Mouse (Mus musculus) stomach, embryonic 15.5 days (tissue): ENCODE data around the gene Smcp. TPM values are rescaled to one million over a fixed set of nuclear protein-coding genes. Genes with fewer than 3 reads are reported as not detected.

Experiments used
- ATAC-seq: fragments of 200-750 bp; cut with Nextera tagmentation; 2 replicates; pipeline ENCODE4 v1.8.0; 2017; ENCODE audit warnings: low read depth, moderate number of reproducible peaks, moderate TSS enrichment; ENCODE audit not compliant: insufficient read depth, low FRiP score
- H3K27ac ChIP-seq: fragments of 300-500 bp; sonication (generic); 2 replicates; pipeline ENCODE4 v1.5.1; 2015; ENCODE audit warnings: mild to moderate bottlenecking, inconsistent platforms
- H3K27me3 ChIP-seq: fragments of 300-500 bp; sonication (generic); replicated peaks from 2 replicates; pipeline ENCODE4 v1.6.1; 2015; ENCODE audit warnings: inconsistent platforms
- H3K36me3 ChIP-seq: fragments of 300-500 bp; sonication (generic); 2 replicates; pipeline ENCODE4 v1.6.1; 2015; ENCODE audit warnings: inconsistent platforms
- H3K4me1 ChIP-seq: fragments of 300-500 bp; sonication (generic); 2 replicates; pipeline ENCODE4 v1.6.1; 2015; ENCODE audit warnings: inconsistent platforms
- H3K4me2 ChIP-seq: fragments of 300-500 bp; sonication (generic); 2 replicates; pipeline ENCODE4 v1.6.1; 2015; ENCODE audit warnings: mild to moderate bottlenecking, inconsistent platforms
- H3K4me3 ChIP-seq: fragments of 300-500 bp; sonication (generic); replicated peaks from 2 replicates; pipeline ENCODE4 v1.5.1; 2015; ENCODE audit warnings: inconsistent platforms
- H3K9ac ChIP-seq: fragments of 300-500 bp; sonication (generic); 2 replicates; pipeline ENCODE4 v1.6.1; 2015; ENCODE audit warnings: inconsistent platforms
- H3K9me3 ChIP-seq: fragments of 300-500 bp; sonication (generic); 2 replicates; pipeline ENCODE4 v1.6.1; 2016; ENCODE audit warnings: inconsistent platforms
- WGBS: fragments of 180-500 bp; shearing (Covaris S2); methylation state at CpG from one replicate; pipeline ENCODE4 v1.1.7; 2015; 5-methylcytosine and 5-hydroxymethylcytosine counted together
- polyA plus RNA-seq: library from polyadenylated mRNA; unstranded; fragments of >200 nt; fragmentation: Nextera tagmentation; extraction: Ambion mirVana; gene quantifications from 2 replicates; pipeline ENCODE4 v1.2.1, GENCODE M21; 2015

The Smcp gene
- polyA plus RNA-seq: 0.67 TPM in 1 of 2 replicates, not detected in the other

DNA sequence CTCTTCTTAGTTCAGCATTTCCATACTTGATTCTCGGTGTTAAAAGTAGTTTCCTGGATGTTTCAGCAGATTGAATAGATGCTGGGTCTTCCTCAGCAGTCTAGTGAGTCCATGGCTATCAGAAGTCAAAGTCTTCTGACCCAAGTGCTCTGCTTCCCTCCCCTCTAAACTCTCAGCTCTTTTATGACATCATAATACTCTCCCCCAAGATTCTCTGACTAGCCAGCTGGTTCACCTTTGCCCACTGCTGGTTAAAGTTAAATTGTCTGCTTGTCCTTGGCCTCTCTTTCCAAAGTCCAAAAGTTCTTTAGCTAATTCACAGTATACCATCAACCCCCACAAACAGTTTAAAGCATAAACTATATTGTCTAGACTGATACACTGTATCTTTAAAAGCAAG is at the start of gene Smcp:
TSS of gene Smcp (minus strand) at position 140 of the 400 bp plus-strand sequence.
- no peak for ATAC-seq
- Histone ChIP-seq H3K9me3 (no peaks in the 10 kb centered on the region), H3K4me2 (no peak within 1 kb of the TSS), H3K36me3 (no peaks in the 10 kb centered on the region), H3K4me1 (no peaks in the 10 kb centered on the region), H3K4me3 (no peak within 1 kb of the TSS), H3K9ac (no peak within 1 kb of the TSS), H3K27ac (no peak within 1 kb of the TSS), H3K27me3 (no peaks in the 10 kb centered on the region)
- WGBS: 73% methylated on average over 1 of the region's 1 CpGs

DNA sequence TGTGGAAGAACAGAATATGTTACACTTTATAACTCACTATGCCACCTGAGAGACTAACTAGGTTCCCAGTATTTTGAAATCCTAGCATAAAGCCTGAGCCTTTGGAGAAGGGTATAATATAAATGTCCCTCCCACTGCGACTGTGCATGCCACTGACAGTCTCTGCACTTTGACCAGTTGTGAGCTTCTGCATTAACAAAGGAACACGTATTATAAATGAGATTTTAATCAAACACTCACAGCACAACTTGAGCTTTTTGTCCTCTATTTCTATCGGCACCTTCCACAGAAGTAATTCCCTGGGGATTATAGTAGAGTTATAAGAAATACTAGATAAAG is 49.8 kb upstream of the Smcp start:
- H3K4me3 ChIP-seq: no peak overlapping the region
- H3K27ac ChIP-seq: no peak overlapping the region
- 60% methylated on average over 3 of the region's 3 CpGs for WGBS
- ATAC-seq: no peak
- no peaks in the 10 kb centered on the region for H3K9me3 ChIP-seq
- no peak overlapping the region for H3K4me2 ChIP-seq
- H3K27me3 ChIP-seq: no peaks in the 10 kb centered on the region
- H3K9ac ChIP-seq: no peak overlapping the region
- no peaks in the 10 kb centered on the region for H3K36me3 ChIP-seq
- H3K4me1 ChIP-seq: no peaks in the 10 kb centered on the region

DNA sequence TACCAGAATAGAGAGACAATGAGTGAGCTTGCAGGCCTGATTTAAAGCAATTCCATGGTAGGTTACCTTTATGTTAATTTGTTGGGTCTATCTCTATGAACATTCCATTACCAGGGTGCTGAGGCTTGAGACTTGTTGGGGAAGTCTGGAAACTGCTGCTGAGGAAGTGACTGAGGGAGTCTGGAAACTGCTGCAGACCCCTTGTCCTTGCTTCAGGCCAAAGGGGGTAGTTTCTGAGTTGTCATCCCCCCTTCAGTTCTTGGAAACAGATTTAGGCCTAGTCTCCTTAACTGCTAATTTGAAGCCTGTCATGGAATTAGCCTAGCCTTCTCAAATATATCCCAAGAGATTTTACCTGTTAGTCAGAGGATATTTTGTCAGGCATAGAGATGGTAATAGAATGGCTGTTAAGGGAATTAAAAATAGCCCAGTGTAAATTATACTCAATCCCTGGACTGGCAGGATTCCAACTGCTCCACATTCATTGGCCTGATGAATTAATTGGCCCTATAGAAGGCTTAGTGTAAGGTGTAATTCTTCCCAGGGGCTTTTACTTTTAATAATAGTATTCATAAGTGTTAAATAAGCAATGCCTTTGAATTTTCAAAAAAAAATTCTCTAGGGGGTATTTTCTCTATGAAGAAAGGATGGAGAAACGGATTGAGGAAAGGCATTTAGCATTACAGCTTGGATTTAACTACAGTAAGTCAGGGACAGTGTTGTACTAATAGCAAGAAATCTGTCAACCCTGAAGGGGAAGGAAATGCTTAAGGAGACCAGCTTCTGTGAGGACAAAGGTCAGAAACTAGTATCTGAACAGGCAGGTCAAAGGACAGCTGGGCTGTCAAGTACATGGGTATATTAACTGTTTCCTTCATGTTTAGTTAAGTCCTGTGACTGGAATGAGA is 49.2 kb upstream of the Smcp start:
- H3K9ac ChIP-seq: no peak overlapping the region
- no peaks in the 10 kb centered on the region for H3K27me3 ChIP-seq
- H3K9me3 ChIP-seq: no peaks in the 10 kb centered on the region
- H3K4me3 ChIP-seq: no peak overlapping the region
- no peak for ATAC-seq
- H3K36me3 ChIP-seq: no peaks in the 10 kb centered on the region
- 45% methylated on average over 1 of the region's 1 CpGs for WGBS
- H3K27ac ChIP-seq: no peak overlapping the region
- H3K4me2 ChIP-seq: no peak overlapping the region
- H3K4me1 ChIP-seq: no peaks in the 10 kb centered on the region

DNA sequence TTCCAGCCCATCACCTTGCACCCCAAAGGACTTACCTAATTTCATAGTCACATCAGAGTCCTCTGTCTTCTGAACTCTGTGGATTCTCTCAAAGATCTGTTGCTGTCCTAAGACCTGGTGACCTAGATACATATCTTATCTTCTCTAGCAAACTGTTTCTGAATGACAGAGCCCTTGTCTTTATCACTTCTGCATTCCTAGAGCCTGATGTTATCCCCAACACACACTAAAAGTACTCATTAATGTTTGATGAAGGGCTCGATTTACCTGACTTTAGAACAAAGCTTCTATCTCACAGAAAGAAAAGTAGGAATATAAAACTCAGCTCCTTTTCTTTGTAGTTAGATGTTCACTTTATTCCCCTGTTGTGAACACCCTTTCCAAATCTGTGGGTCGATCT is 32.8 kb upstream of the Smcp start, which contains the start of gene Lce6a:
TSS of gene Lce6a (minus strand) at position 101 of the 400 bp plus-strand sequence.
- 48% methylated on average over 2 of the region's 2 CpGs for WGBS
- Histone ChIP-seq H3K4me3 (no peak within 1 kb of the TSS), H3K27me3 (no peaks in the 10 kb centered on the region), H3K4me1 (no peaks in the 10 kb centered on the region), H3K27ac (no peak within 1 kb of the TSS), H3K9ac (no peak within 1 kb of the TSS), H3K4me2 (no peak within 1 kb of the TSS), H3K9me3 (no peaks in the 10 kb centered on the region), H3K36me3 (no peaks in the 10 kb centered on the region)
- ATAC-seq: no peak

DNA sequence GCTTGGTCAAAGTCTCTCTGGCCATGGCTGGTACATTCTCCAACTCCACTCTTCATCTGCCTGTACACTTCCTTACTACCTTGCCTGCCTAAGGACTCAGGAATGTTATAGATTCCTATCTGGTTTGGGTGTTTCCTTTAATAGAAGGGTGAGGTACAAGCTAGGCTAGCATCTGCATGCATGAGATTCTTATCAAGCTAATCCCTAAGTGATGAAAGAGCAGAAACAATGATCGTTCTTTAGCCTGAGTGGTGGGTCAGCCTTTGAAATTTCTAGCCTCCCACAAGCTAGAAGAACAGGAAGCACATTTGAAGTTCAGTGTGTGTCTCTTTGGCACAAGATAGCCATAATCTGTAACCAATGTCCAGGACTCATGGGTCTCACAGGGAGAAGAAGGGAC is 21.0 kb upstream of the Smcp start:
- Histone ChIP-seq H3K27ac (no peak overlapping the region), H3K9me3 (no peaks in the 10 kb centered on the region), H3K4me3 (no peak overlapping the region), H3K36me3 (no peaks in the 10 kb centered on the region), H3K4me2 (no peak overlapping the region), H3K9ac (no peak overlapping the region), H3K27me3 (no peaks in the 10 kb centered on the region), H3K4me1 (no peaks in the 10 kb centered on the region)
- WGBS: 43% methylated on average over 1 of the region's 1 CpGs
- ATAC-seq: no peak

DNA sequence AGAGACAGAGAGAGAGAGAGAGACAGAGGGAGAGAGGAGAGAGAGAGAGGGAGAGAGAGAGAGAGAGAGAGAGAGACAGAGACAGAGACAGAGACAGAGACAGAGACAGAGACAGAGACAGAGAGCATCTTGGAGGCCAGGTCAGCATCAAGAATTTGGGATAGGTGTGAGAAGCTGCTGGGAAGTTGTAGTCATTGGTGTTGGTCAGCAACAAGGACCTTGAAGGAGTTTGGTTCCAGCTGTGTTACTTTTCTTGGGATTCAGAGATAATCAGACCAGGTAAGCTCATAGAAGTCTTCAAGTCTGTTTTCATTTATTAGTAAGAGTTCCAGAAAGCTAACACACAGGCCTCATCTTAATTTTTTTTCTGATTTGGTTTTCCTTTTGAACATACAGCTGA is 18.6 kb upstream of the Smcp start, which contains the start of gene 2210017I01Rik:
TSS of gene 2210017I01Rik (minus strand) at position 101 of the 400 bp plus-strand sequence.
- no peak within 1 kb of the TSS for H3K27ac ChIP-seq
- ATAC-seq: no peak
- no peak within 1 kb of the TSS for H3K4me3 ChIP-seq
- H3K27me3 ChIP-seq: no peaks in the 10 kb centered on the region
- no peaks in the 10 kb centered on the region for H3K4me1 ChIP-seq
- H3K9ac ChIP-seq: no peak within 1 kb of the TSS
- no peaks in the 10 kb centered on the region for H3K36me3 ChIP-seq
- H3K4me2 ChIP-seq: no peak within 1 kb of the TSS
- H3K9me3 ChIP-seq: no peaks in the 10 kb centered on the region

DNA sequence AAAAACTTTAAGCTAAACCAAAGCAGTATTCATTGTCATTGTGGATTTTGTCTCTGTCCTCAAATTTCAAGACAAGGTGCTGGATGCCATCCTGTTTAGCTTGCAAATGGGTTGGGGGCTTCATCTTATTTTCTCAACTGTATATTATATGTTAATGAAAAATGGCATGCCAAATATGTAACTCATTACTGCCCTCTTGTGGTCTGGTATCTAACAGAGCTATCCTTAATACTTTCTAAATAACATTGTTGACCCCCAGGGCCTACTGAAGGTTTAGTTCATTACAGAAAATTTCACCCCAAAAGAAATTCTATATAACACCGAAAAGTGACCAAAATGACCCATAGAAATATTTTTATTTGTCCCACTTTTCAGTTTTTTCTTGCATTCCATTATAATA is 13.4 kb upstream of the Smcp start:
- Histone ChIP-seq H3K27me3 (no peaks in the 10 kb centered on the region), H3K9ac (no peak overlapping the region), H3K27ac (no peak overlapping the region), H3K4me2 (no peak overlapping the region), H3K9me3 (no peaks in the 10 kb centered on the region), H3K4me1 (no peaks in the 10 kb centered on the region), H3K4me3 (no peak overlapping the region), H3K36me3 (no peaks in the 10 kb centered on the region)
- ATAC-seq: no peak
- WGBS: 40% methylated on average over 1 of the region's 1 CpGs

DNA sequence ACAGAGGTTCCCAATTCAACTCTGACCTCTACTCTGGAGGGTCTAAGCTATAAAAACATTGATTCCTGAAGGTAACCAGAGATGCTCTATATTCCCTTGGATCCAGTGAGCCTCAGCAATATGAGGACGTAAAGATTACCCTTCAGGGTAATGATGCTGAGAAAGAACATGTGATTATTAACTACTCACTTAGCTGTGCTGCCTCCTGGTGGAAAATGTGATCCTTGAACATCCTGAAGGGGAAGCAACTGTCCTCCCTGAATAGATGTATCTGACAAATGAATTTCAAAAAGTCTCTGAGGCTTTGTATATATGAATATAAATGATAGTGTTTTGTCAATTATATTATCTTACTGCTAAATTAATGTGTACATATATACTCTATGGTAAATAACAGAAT is 11.7 kb upstream of the Smcp start:
- H3K4me2 ChIP-seq: no peak overlapping the region
- 51% methylated on average over 1 of the region's 1 CpGs for WGBS
- no peak for ATAC-seq
- no peaks in the 10 kb centered on the region for H3K4me1 ChIP-seq
- H3K27me3 ChIP-seq: no peaks in the 10 kb centered on the region
- no peak overlapping the region for H3K9ac ChIP-seq
- H3K27ac ChIP-seq: no peak overlapping the region
- H3K9me3 ChIP-seq: no peaks in the 10 kb centered on the region
- no peaks in the 10 kb centered on the region for H3K36me3 ChIP-seq
- H3K4me3 ChIP-seq: no peak overlapping the region

DNA sequence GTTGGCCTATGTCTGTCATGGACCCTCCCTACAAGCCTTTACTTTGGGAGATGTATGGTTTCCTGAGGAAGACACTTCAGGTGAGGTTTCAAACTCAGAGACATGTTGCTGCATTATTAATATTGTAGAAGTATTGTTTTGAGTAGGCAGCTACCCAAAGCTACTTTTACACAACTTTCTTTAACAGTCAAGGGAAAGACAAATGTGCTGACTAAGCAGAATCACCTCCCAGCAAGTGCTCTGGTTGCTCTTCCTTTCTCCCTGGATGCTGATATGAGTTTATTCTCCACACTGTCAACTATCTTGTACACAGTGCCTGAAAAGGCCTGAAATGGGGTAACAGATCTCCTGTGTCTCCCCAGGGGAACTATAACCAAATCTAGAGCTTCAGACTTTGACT is 11.2 kb upstream of the Smcp start:
- H3K27ac ChIP-seq: no peak overlapping the region
- ATAC-seq: no peak
- H3K36me3 ChIP-seq: no peaks in the 10 kb centered on the region
- H3K9ac ChIP-seq: no peak overlapping the region
- H3K4me3 ChIP-seq: no peak overlapping the region
- no peak overlapping the region for H3K4me2 ChIP-seq
- no peaks in the 10 kb centered on the region for H3K27me3 ChIP-seq
- H3K9me3 ChIP-seq: no peaks in the 10 kb centered on the region
- no peaks in the 10 kb centered on the region for H3K4me1 ChIP-seq

DNA sequence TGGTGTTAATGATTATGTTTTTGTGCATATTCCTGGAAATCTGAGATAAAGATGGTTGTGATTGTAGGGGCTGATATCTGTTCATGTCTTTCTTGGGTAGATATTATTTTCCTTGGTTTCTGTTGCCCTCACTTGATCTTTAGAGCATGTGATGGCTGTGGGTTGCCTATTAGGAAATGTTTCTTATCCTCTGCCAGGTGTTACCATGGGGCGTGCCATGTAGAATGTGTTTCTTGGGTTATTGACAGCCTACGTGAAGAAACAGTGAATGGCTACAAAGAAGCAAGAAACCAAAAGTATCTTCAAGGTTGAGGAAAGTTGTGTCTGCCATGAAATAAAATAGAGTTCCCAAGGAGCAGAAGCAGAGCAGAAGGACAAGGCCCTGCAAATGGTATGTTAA is 9.6 kb upstream of the Smcp start:
- 87% methylated on average over 2 of the region's 2 CpGs for WGBS
- Histone ChIP-seq H3K4me2 (no peak overlapping the region), H3K36me3 (no peaks in the 10 kb centered on the region), H3K4me1 (no peaks in the 10 kb centered on the region), H3K9ac (no peak overlapping the region), H3K27me3 (no peaks in the 10 kb centered on the region), H3K27ac (no peak overlapping the region), H3K4me3 (no peak overlapping the region), H3K9me3 (no peaks in the 10 kb centered on the region)
- no peak for ATAC-seq

DNA sequence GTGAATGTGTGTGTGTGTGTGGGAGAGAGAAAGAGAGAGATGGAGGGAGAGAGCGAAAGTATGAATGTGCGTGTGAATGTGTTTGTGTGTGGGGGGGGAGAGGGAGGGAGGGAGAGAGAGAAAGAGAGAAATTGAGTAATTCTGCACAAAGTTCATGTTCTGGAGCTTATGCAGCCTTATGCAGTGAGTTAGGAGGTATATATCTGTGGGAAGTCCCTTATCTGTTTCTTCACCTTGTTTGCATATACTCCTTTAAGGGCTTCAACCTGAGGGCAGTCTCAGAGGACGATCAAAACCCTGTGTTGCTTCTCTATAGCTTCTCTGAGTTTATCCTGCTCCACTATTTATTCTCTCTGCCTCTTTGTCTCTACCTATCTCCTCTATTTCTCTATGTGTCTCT is 1.6 kb downstream of the Smcp start:
- Histone ChIP-seq H3K4me3 (no peak overlapping the region), H3K9me3 (no peaks in the 10 kb centered on the region), H3K4me2 (no peak overlapping the region), H3K9ac (no peak overlapping the region), H3K36me3 (no peaks in the 10 kb centered on the region), H3K4me1 (no peaks in the 10 kb centered on the region), H3K27ac (no peak overlapping the region), H3K27me3 (no peaks in the 10 kb centered on the region)
- 60% methylated on average over 3 of the region's 3 CpGs for WGBS
- ATAC-seq: no peak

DNA sequence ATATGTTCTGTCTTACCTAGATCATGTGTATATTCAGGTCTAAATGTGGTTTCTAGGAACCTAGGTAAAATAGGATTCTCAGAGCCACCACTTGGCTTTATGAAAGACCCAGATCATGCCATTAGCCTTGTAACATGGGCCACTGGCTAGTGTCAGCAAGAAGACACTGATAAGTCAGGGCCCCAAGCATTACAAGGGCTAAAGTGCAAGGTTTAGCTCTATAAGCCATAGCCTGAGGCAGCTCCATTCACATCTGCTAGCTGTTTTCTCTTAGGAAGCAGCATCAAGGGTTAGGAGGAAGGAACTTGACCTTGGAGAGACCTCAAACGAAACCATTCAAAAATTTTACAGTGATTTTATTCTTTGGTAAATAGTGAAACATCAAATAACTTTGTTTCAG is 3.7 kb downstream of the Smcp start:
- no peaks in the 10 kb centered on the region for H3K9me3 ChIP-seq
- no peaks in the 10 kb centered on the region for H3K27me3 ChIP-seq
- WGBS: 48% methylated on average over 1 of the region's 1 CpGs
- H3K27ac ChIP-seq: no peak overlapping the region
- no peak overlapping the region for H3K4me3 ChIP-seq
- H3K36me3 ChIP-seq: no peaks in the 10 kb centered on the region
- ATAC-seq: no peak
- no peaks in the 10 kb centered on the region for H3K4me1 ChIP-seq
- H3K4me2 ChIP-seq: no peak overlapping the region
- H3K9ac ChIP-seq: no peak overlapping the region
